Mouse (Mus musculus) kidney, embryonic 14.5 days (tissue): ENCODE data around the gene Foxj2. TPM values are rescaled to one million over a fixed set of nuclear protein-coding genes. Genes with fewer than 3 reads are reported as not detected.

ENCODE experiments used
- ATAC-seq: fragments of 200-750 bp; cut with Nextera tagmentation; 2 replicates; pipeline ENCODE4 v1.8.0; 2017; ENCODE audit warnings: moderate number of reproducible peaks, mild to moderate bottlenecking, moderate TSS enrichment, moderate library complexity; ENCODE audit not compliant: low FRiP score, low TSS enrichment
- H3K27ac ChIP-seq: fragments of 300-500 bp; sonication (generic); 2 replicates; pipeline ENCODE4 v1.5.1; 2014; ENCODE audit warnings: low read depth, mild to moderate bottlenecking, low read length, moderate library complexity, mixed read lengths
- H3K27me3 ChIP-seq: fragments of 300-500 bp; sonication (generic); 2 replicates; pipeline ENCODE4 v1.6.1; 2014; ENCODE audit warnings: mild to moderate bottlenecking, low read length; ENCODE audit not compliant: control insufficient read depth, insufficient read depth
- H3K36me3 ChIP-seq: fragments of 300-500 bp; sonication (generic); 2 replicates; pipeline ENCODE4 v1.6.1; 2014; ENCODE audit warnings: low read length, mixed read lengths; ENCODE audit not compliant: control insufficient read depth, insufficient read depth
- H3K4me1 ChIP-seq: fragments of 300-500 bp; sonication (generic); 2 replicates; pipeline ENCODE4 v1.6.1; 2014; ENCODE audit warnings: low read length, mixed read lengths; ENCODE audit not compliant: control insufficient read depth, insufficient read depth
- H3K4me2 ChIP-seq: fragments of 300-500 bp; sonication (generic); replicated peaks from 2 replicates; pipeline ENCODE4 v1.6.1; 2014; ENCODE audit warnings: low read depth, mild to moderate bottlenecking, low read length
- H3K4me3 ChIP-seq: fragments of 300-500 bp; sonication (generic); 2 replicates; pipeline ENCODE4 v1.5.1; 2014; ENCODE audit warnings: mild to moderate bottlenecking, low read length
- H3K9ac ChIP-seq: fragments of 300-500 bp; sonication (generic); 2 replicates; pipeline ENCODE4 v1.6.1; 2014; ENCODE audit warnings: low read depth, mild to moderate bottlenecking, low read length, moderate library complexity
- H3K9me3 ChIP-seq: fragments of 300-500 bp; sonication (generic); 2 replicates; pipeline ENCODE4 v1.6.1; 2016; ENCODE audit warnings: low read length; ENCODE audit not compliant: control insufficient read depth
- WGBS: fragments of 180-500 bp; shearing (Covaris S2); extraction: QIAGEN DNeasy Blood & Tissue Kit; methylation state at CpG from one replicate; pipeline ENCODE4 v1.1.7; 2014; 5-methylcytosine and 5-hydroxymethylcytosine counted together
- polyA plus RNA-seq: library from polyadenylated mRNA; unstranded; fragments of >200 nt; fragmentation: Nextera tagmentation; extraction: Ambion mirVana; gene quantifications from 2 replicates; pipeline ENCODE4 v1.2.1, GENCODE M21; 2014

The Foxj2 gene
- polyA plus RNA-seq, 1 experiment from 2014 or later: 7.8 TPM

- Histone ChIP-seq H3K9ac (no peak overlapping the region), H3K4me3 (no peak overlapping the region), H3K9me3 (no peaks in the 10 kb centered on the region), H3K27ac (no peak overlapping the region), H3K4me2 (no peak overlapping the region), H3K27me3 (no peaks in the 10 kb centered on the region), H3K36me3 (peaks cover 4% of the 10 kb centered on the region; the same call in 1 of the 2 replicates), H3K4me1 (peaks cover 34% of the 10 kb centered on the region)
- ATAC-seq: no peak
- WGBS: 92% methylated on average over 8 of the region's 9 CpGs
These were observed 5.5 kb downstream of the Foxj2 start for GRCm38 (mm10) chr6:122825166-122825565.

GRCm38 (mm10) chr6:122825923-122826742, 6.4 kb downstream of the Foxj2 start:
- Histone ChIP-seq H3K27ac (peak overlapping the region; percentile 32; the same call in 1 of the 2 replicates), H3K27me3 (no peaks in the 10 kb centered on the region), H3K36me3 (peaks cover 11% of the 10 kb centered on the region; the same call in 1 of the 2 replicates), H3K4me2 (peak overlapping the region; percentile 88), H3K4me3 (peak overlapping the region; percentile 36), H3K9me3 (no peaks in the 10 kb centered on the region), H3K4me1 (peaks cover 27% of the 10 kb centered on the region), H3K9ac (peak overlapping the region; percentile 60)
- 1% methylated on average over 27 of the region's 29 CpGs for WGBS
- peak; percentile 86 for ATAC-seq

- H3K9ac ChIP-seq: no peak overlapping the region
- H3K4me2 ChIP-seq: no peak overlapping the region
- WGBS: 44% methylated on average over 13 of the region's 13 CpGs
- peaks cover 24% of the 10 kb centered on the region for H3K36me3 ChIP-seq
- H3K4me3 ChIP-seq: no peak overlapping the region
- ATAC-seq: no peak
- no peaks in the 10 kb centered on the region for H3K27me3 ChIP-seq
- H3K4me1 ChIP-seq: peaks cover 13% of the 10 kb centered on the region
- H3K27ac ChIP-seq: no peak overlapping the region
- no peaks in the 10 kb centered on the region for H3K9me3 ChIP-seq
These were observed 8.4 kb downstream of the Foxj2 start for GRCm38 (mm10) chr6:122828086-122828485.

- Histone ChIP-seq H3K9me3 (peaks cover 6% of the 10 kb centered on the region), H3K4me3 (no peak overlapping the region), H3K27ac (no peak overlapping the region), H3K9ac (no peak overlapping the region), H3K4me1 (no peaks in the 10 kb centered on the region), H3K27me3 (no peaks in the 10 kb centered on the region), H3K36me3 (peaks cover 62% of the 10 kb centered on the region), H3K4me2 (no peak overlapping the region)
- WGBS: 76% methylated on average over 7 of the region's 7 CpGs
- ATAC-seq: no peak
These were observed 13.2 kb downstream of the Foxj2 start for GRCm38 (mm10) chr6:122832880-122833279.

GRCm38 (mm10) chr6:122834365-122834764, 14.7 kb downstream of the Foxj2 start:
- H3K27ac ChIP-seq: no peak overlapping the region
- no peak overlapping the region for H3K9ac ChIP-seq
- WGBS: 77% methylated on average over 4 of the region's 4 CpGs
- H3K4me3 ChIP-seq: no peak overlapping the region
- no peaks in the 10 kb centered on the region for H3K27me3 ChIP-seq
- H3K4me2 ChIP-seq: no peak overlapping the region
- peaks cover 75% of the 10 kb centered on the region for H3K36me3 ChIP-seq
- peaks cover 6% of the 10 kb centered on the region for H3K9me3 ChIP-seq
- ATAC-seq: 0 out of 2 replicates have a peak, but pooled peaks have one; percentile 48
- no peaks in the 10 kb centered on the region for H3K4me1 ChIP-seq

GRCm38 (mm10) chr6:122836974-122837373, 17.3 kb downstream of the Foxj2 start:
- Histone ChIP-seq H3K9me3 (peaks cover 6% of the 10 kb centered on the region), H3K36me3 (peaks cover 82% of the 10 kb centered on the region), H3K27ac (no peak overlapping the region), H3K4me2 (no peak overlapping the region), H3K4me3 (no peak overlapping the region), H3K27me3 (no peaks in the 10 kb centered on the region), H3K4me1 (no peaks in the 10 kb centered on the region), H3K9ac (no peak overlapping the region)
- no peak for ATAC-seq
- WGBS: 93% methylated on average over 3 of the region's 3 CpGs

GRCm38 (mm10) chr6:122837539-122837938, 17.8 kb downstream of the Foxj2 start:
- WGBS: 82% methylated on average over 5 of the region's 5 CpGs
- no peaks in the 10 kb centered on the region for H3K27me3 ChIP-seq
- H3K4me2 ChIP-seq: no peak overlapping the region

GRCm38 (mm10) chr6:122843759-122844158, 24.0 kb downstream of the Foxj2 start:
- Histone ChIP-seq H3K36me3 (peaks cover 42% of the 10 kb centered on the region), H3K27ac (no peak overlapping the region), H3K9me3 (no peaks in the 10 kb centered on the region), H3K4me1 (no peaks in the 10 kb centered on the region), H3K4me2 (no peak overlapping the region), H3K4me3 (no peak overlapping the region), H3K9ac (no peak overlapping the region), H3K27me3 (no peaks in the 10 kb centered on the region)
- WGBS: 72% methylated on average over 6 of the region's 6 CpGs
- ATAC-seq: no peak

More at GRCm38 (mm10) chr6:122837539-122837938, 17.8 kb downstream of the Foxj2 start:
- H3K4me3 ChIP-seq: no peak overlapping the region
- no peak overlapping the region for H3K9ac ChIP-seq
- H3K27ac ChIP-seq: no peak overlapping the region
- H3K4me1 ChIP-seq: no peaks in the 10 kb centered on the region
- no peak for ATAC-seq
- H3K9me3 ChIP-seq: peaks cover 6% of the 10 kb centered on the region
- peaks cover 78% of the 10 kb centered on the region for H3K36me3 ChIP-seq

- 72% methylated on average over 2 of the region's 2 CpGs for WGBS
- Histone ChIP-seq H3K36me3 (no peaks in the 10 kb centered on the region), H3K4me2 (no peak overlapping the region), H3K9me3 (no peaks in the 10 kb centered on the region; the same call in 1 of the 2 replicates), H3K4me1 (no peaks in the 10 kb centered on the region), H3K27me3 (no peaks in the 10 kb centered on the region), H3K27ac (no peak overlapping the region), H3K9ac (no peak overlapping the region), H3K4me3 (no peak overlapping the region)
- ATAC-seq: no peak
These were observed 33.0 kb downstream of the Foxj2 start for GRCm38 (mm10) chr6:122852696-122853095.
